Mouse (Mus musculus) midbrain, embryonic 11.5 days (tissue): Measurements from ENCODE around the gene Pgrmc1. TPM values are rescaled to one million over a fixed set of nuclear protein-coding genes. Genes with fewer than 3 reads are reported as not detected.
"Not testable (repeated sequence)": the region's sequence is repeated elsewhere in the genome, so short reads cannot be mapped to it uniquely, and the experiment has no call there.

Experiments
- ATAC-seq: fragments of 200-750 bp; cut with Nextera tagmentation; 2 replicates; pipeline ENCODE4 v1.8.0; 2017; ENCODE audit warnings: moderate TSS enrichment, moderate library complexity; ENCODE audit not compliant: low FRiP score
- DNase-seq: peaks from one replicate; pipeline ENCODE4 v3.0.0; 2015; ENCODE audit warnings: low spot score; ENCODE audit errors: missing footprints
- H3K27ac ChIP-seq: fragments of 300-500 bp; sonication (generic); 2 replicates; pipeline ENCODE4 v1.5.1; 2014; ENCODE audit warnings: low read depth, low read length
- H3K27me3 ChIP-seq: fragments of 300-500 bp; sonication (generic); 2 replicates; pipeline ENCODE4 v1.6.1; 2014; ENCODE audit warnings: mild to moderate bottlenecking, low read length, moderate library complexity, mixed read lengths; ENCODE audit not compliant: control insufficient read depth, insufficient read depth
- H3K36me3 ChIP-seq: fragments of 300-500 bp; sonication (generic); 2 replicates; pipeline ENCODE4 v1.6.1; 2014; ENCODE audit warnings: mild to moderate bottlenecking, low read length, moderate library complexity, mixed read lengths; ENCODE audit not compliant: control insufficient read depth, insufficient read depth
- H3K4me1 ChIP-seq: fragments of 300-500 bp; sonication (generic); 2 replicates; pipeline ENCODE4 v1.6.1; 2014; ENCODE audit warnings: low read length; ENCODE audit not compliant: control insufficient read depth, insufficient read depth
- H3K4me2 ChIP-seq: fragments of 300-500 bp; sonication (generic); 2 replicates; pipeline ENCODE4 v1.6.1; 2014; ENCODE audit warnings: mild to moderate bottlenecking, moderate library complexity
- H3K4me3 ChIP-seq: fragments of 300-500 bp; sonication (generic); 2 replicates; pipeline ENCODE4 v1.5.1; 2014; ENCODE audit warnings: low read depth, low read length
- H3K9ac ChIP-seq: fragments of 300-500 bp; sonication (generic); 2 replicates; pipeline ENCODE4 v1.6.1; 2014; ENCODE audit warnings: low read length
- H3K9me3 ChIP-seq: fragments of 300-500 bp; sonication (generic); 2 replicates; pipeline ENCODE4 v1.6.1; 2016; ENCODE audit warnings: low read length; ENCODE audit not compliant: control insufficient read depth
- WGBS: fragments of 180-500 bp; shearing (Covaris S2); extraction: QIAGEN DNeasy Blood & Tissue Kit; methylation state at CpG from one replicate; pipeline ENCODE4 v1.1.7; 2014; 5-methylcytosine and 5-hydroxymethylcytosine counted together
- polyA plus RNA-seq: library from polyadenylated mRNA; unstranded; fragments of >200 nt; fragmentation: Nextera tagmentation; extraction: Ambion mirVana; gene quantifications from 2 replicates; pipeline ENCODE4 v1.2.1, GENCODE M21; 2014

The Pgrmc1 gene
- polyA plus RNA-seq = 443 and 490 TPM in 2 replicates

- 24% methylated on average over 39 of the region's 45 CpGs for WGBS
- Histone ChIP-seq H3K36me3 (0 out of 2 replicates have a peak, but pooled peaks cover 2% of the 10 kb centered on the region), H3K4me2 (peak within 1 kb of the TSS; percentile 52), H3K27ac (peak within 1 kb of the TSS; percentile 48; the same call in 1 of the 2 replicates), H3K9ac (peak within 1 kb of the TSS; percentile 79), H3K4me1 (peaks cover 7% of the 10 kb centered on the region), H3K9me3 (no peaks in the 10 kb centered on the region), H3K4me3 (peak within 1 kb of the TSS; percentile 61), H3K27me3 (no peaks in the 10 kb centered on the region)
- DNase-seq (peak; percentile 97), ATAC-seq (peak; percentile 95)
Measured at GRCm38 (mm10) chrX:36597707-36598389, at the start of gene Pgrmc1. Pgrmc1 (plus strand) TSS chrX:36598206.

GRCm38 (mm10) chrX:36548798-36549197 lies 49.2 kb upstream of the Pgrmc1 start:
- Histone ChIP-seq H3K4me1 (peaks cover 7% of the 10 kb centered on the region; the same call in 1 of the 2 replicates), H3K9me3 (no peaks in the 10 kb centered on the region), H3K4me2 (no peak overlapping the region), H3K27me3 (no peaks in the 10 kb centered on the region), H3K36me3 (no peaks in the 10 kb centered on the region), H3K9ac (no peak overlapping the region), H3K27ac (no peak overlapping the region), H3K4me3 (no peak overlapping the region)
- 77% methylated on average over 5 of the region's 5 CpGs for WGBS
- DNase-seq (no peak), ATAC-seq (no peak)

GRCm38 (mm10) chrX:36550906-36551305 lies 47.1 kb upstream of the Pgrmc1 start:
- H3K4me1 ChIP-seq = peaks cover 7% of the 10 kb centered on the region; the same call in 1 of the 2 replicates
- peak; percentile 78 for ATAC-seq
- peak; percentile 89 for DNase-seq
- H3K4me2 ChIP-seq = no peak overlapping the region
- H3K9ac ChIP-seq = no peak overlapping the region
- H3K27me3 ChIP-seq = no peaks in the 10 kb centered on the region
- WGBS = 19% methylated on average over 5 of the region's 5 CpGs
- H3K9me3 ChIP-seq = no peaks in the 10 kb centered on the region
- no peaks in the 10 kb centered on the region for H3K36me3 ChIP-seq
- no peak overlapping the region for H3K27ac ChIP-seq
- no peak overlapping the region for H3K4me3 ChIP-seq

GRCm38 (mm10) chrX:36551351-36551750 lies 46.7 kb upstream of the Pgrmc1 start:
- Histone ChIP-seq H3K36me3 (no peaks in the 10 kb centered on the region), H3K4me3 (no peak overlapping the region), H3K27ac (peak overlapping the region; percentile 28; the same call in 1 of the 2 replicates), H3K9ac (no peak overlapping the region), H3K27me3 (no peaks in the 10 kb centered on the region), H3K9me3 (no peaks in the 10 kb centered on the region), H3K4me1 (peaks cover 7% of the 10 kb centered on the region; the same call in 1 of the 2 replicates), H3K4me2 (no peak overlapping the region)
- 27% methylated on average over 6 of the region's 6 CpGs for WGBS
- ATAC-seq (no peak), DNase-seq (peak; percentile 82)

- ATAC-seq = peak; percentile 83
- Histone ChIP-seq H3K36me3 (no peaks in the 10 kb centered on the region), H3K4me1 (peaks cover 7% of the 10 kb centered on the region; the same call in 1 of the 2 replicates), H3K9me3 (no peaks in the 10 kb centered on the region), H3K4me2 (no peak overlapping the region), H3K9ac (no peak overlapping the region), H3K27ac (no peak overlapping the region; the same call in 1 of the 2 replicates), H3K4me3 (no peak overlapping the region), H3K27me3 (no peaks in the 10 kb centered on the region)
- peak; percentile 91 for DNase-seq
- 48% methylated on average over 5 of the region's 5 CpGs for WGBS
Measured at GRCm38 (mm10) chrX:36552055-36552587, 45.9 kb upstream of the Pgrmc1 start.

- no peak overlapping the region for H3K4me2 ChIP-seq
- no peak for ATAC-seq
- no peak for DNase-seq
- H3K4me1 ChIP-seq = peaks cover 7% of the 10 kb centered on the region; the same call in 1 of the 2 replicates
- no peaks in the 10 kb centered on the region for H3K27me3 ChIP-seq
- H3K4me3 ChIP-seq = no peak overlapping the region
- no peaks in the 10 kb centered on the region for H3K36me3 ChIP-seq
- H3K9ac ChIP-seq = no peak overlapping the region
- H3K9me3 ChIP-seq = no peaks in the 10 kb centered on the region
- H3K27ac ChIP-seq = no peak overlapping the region
- 80% methylated on average over 3 of the region's 3 CpGs for WGBS
Measured at GRCm38 (mm10) chrX:36552715-36553114, 45.3 kb upstream of the Pgrmc1 start.

- not testable (repeated sequence) for DNase-seq, H3K4me1 ChIP-seq, H3K9me3 ChIP-seq, ATAC-seq, H3K9ac ChIP-seq, H3K36me3 ChIP-seq, H3K27ac ChIP-seq, H3K4me3 ChIP-seq, H3K27me3 ChIP-seq, H3K4me2 ChIP-seq
- 52% methylated on average over 2 of the region's 2 CpGs for WGBS
Measured at GRCm38 (mm10) chrX:36555196-36555595, 42.8 kb upstream of the Pgrmc1 start.

GRCm38 (mm10) chrX:36560170-36560569 lies 37.8 kb upstream of the Pgrmc1 start:
- no peaks in the 10 kb centered on the region for H3K4me1 ChIP-seq
- H3K36me3 ChIP-seq = no peaks in the 10 kb centered on the region
- H3K9me3 ChIP-seq = no peaks in the 10 kb centered on the region
- H3K4me3 ChIP-seq = no peak overlapping the region
- H3K27ac ChIP-seq = no peak overlapping the region
- ATAC-seq (no peak), DNase-seq (no peak)
- H3K27me3 ChIP-seq = no peaks in the 10 kb centered on the region
- no peak overlapping the region for H3K4me2 ChIP-seq
- WGBS = 83% methylated on average over 4 of the region's 4 CpGs
- no peak overlapping the region for H3K9ac ChIP-seq

GRCm38 (mm10) chrX:36561650-36562049 lies 36.4 kb upstream of the Pgrmc1 start:
- Histone ChIP-seq H3K4me2 (no peak overlapping the region), H3K27ac (no peak overlapping the region), H3K9me3 (no peaks in the 10 kb centered on the region), H3K9ac (no peak overlapping the region), H3K36me3 (no peaks in the 10 kb centered on the region), H3K4me3 (no peak overlapping the region), H3K27me3 (no peaks in the 10 kb centered on the region), H3K4me1 (no peaks in the 10 kb centered on the region)
- 15% methylated on average over 7 of the region's 7 CpGs for WGBS
- DNase-seq = peak; percentile 97
- ATAC-seq = no peak
